Mouse (Mus musculus) left cerebral cortex, adult 8-10 months (tissue): ENCODE data around the gene Mid1. TPM values are rescaled to one million over a fixed set of nuclear protein-coding genes. Genes with fewer than 3 reads are reported as not detected.
"Not testable (repeated sequence)": the region's sequence is repeated elsewhere in the genome, so short reads cannot be mapped to it uniquely, and the experiment has no call there.

Source experiments
- DNase-seq, 2 experiments: peaks; one replicate each; pipeline ENCODE4 v3.0.0; 2022; ENCODE audit warnings: low spot score in 2 of 2
- total RNA-seq, 4 experiments: library from RNA; stranded (reverse); gene quantifications; 2 replicates each; pipeline ENCODE4 v1.2.4; 2022

Gene Mid1
- total RNA-seq, 4 experiments from 2014 or later: 5.2 to 19.8 (median 12.6) TPM

DNA sequence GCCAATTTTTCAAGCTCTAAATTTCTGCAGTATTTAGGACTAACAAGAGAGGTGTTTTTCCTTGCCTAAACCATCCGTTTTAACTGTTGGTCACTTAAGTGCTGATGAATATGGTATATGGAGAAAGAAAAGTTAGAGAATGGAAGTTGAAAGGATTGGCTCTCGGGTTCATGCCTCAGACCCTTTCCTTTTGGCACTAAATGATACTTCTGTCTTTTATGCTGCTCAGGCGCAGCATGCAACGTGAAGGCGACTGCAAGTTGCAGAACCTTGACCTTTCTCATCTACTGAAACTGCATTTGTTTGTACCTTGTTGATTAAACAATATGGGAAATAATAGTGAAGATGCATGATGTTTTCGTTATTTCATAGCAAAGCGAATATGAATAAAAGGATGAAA lies 285.5 kb downstream of the Mid1 start:
- not testable (repeated sequence) for DNase-seq

DNA sequence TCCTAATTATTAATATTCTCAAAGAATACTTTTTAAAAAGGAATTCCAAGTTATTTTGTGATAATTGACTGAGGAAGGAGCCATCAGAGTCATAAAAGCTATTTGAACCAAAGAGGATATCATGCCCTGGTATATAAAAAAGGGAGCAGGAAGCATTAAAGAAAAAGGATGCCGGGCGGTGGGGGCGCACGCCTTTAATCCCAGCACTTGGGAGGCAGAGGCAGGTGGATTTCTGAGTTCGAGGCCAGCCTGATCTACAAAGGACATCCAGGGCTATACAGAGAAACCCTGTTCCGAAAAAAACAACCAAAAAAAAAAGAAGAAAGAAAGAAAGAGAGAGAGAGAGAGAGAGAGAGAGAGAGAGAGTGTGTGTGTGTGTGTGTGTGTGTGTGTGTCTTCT lies 286.6 kb downstream of the Mid1 start:
- DNase-seq: not testable (repeated sequence)

DNA sequence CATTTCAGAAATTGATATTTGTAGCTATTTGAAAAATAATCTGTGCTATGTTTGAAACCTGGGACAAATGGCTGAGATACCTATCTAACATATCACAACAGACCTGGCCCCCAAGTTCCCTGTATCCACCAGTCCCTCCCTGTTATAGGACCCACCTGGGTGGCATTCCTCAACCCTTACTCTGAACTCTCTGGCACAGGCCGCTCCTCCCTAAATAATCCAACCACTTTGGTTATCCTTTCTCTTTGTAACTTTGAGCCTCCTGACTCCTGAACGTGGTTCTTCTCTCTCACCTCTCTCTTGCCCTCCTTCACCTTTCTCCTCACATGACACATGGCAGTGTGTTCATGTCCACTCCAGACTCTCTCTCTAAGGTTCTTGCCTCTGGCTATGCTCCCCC lies 287.1 kb downstream of the Mid1 start:
- DNase-seq: peak in 1 of 2 experiments; percentile 1

DNA sequence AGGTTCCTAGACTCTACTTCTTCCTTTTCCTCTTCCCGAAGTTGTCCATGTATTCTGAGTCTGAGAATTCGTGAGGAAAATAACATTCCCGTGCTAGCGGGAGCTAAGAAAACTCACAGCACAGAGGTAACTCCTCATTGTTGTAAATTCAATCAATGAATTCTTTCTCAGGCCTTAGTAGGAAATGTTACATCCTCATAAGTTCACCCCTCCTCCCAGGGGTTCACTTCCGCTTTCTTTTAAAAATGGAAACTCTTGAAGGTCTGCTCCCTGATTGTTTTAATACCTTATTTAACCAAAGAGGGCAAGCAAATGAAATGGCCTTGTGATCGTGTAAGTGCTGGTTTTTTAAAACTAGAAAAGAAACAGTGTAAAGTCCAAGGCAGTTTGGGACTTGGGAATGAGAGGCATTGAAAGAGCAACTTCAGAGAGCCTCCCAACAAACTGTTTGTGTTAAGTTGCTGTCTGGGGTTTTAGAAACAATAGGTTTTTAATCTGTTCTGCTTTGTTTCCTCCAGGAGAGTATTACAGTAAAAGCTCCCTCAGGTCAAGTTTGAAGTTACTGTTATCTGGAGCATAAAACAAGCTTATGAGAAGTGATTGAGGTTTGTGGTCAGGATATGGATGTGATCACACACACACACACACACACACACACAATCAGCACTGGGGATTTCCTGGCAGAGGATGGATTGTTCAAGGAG lies 287.9 kb downstream of the Mid1 start:
- peak; percentile 2 to 12 for DNase-seq

DNA sequence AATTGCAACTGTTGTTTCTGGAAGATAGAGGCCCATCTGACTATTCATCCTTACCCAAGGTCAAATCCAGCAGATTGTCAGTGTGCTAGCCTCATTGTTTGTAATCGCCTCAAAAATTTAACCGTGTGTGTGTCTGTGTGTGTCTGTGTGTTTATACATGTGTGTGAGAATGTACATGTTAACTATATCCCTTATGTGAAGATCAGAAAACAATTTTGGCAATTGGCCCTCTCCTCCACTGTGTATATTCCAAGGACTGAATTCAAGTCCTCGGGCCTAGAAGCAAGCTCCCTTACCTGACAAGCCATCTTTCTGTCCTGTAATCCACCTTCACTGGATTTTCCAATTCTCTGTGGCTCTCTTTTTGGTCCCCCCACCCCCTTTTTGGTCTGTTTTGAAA lies 288.8 kb downstream of the Mid1 start:
- peak; percentile 5 to 22 for DNase-seq

DNA sequence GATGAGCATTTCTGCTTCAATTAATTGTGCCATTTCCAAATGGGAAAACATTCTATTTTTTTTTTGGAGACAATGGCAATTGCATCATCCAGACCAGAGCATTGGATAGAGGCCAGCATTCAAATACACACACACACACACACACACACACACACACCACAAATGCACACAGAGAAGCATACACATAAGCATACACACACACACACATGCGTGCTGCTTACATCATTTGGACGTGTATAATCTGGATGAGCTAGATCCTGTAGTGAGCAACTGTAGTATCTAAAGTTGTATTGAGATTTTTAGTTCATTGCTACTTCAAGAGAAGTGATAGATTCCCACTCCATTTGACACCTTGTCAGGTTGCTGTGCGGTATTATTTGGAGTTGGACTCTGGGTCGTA lies 289.5 kb downstream of the Mid1 start:
- DNase-seq: peak; percentile 2 to 50

DNA sequence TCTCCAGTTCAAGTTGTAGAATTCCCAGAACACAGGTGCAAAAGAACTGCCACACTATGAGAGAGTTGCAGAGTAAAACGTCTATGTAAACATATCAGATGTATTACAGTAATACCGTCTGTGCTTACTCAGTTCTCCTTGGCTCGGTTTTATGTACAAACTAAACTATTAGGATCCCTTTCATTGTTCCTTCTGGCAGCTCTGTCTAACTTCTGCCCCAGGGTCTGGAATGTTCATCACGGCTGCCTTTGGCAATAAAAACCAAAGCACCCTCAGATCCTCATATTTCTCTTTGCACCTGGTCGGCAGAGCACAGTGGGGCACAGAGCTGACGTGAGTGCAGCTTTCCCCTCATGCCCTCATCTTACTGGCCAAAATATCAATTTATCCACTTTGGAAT lies 290.0 kb downstream of the Mid1 start:
- DNase-seq: peak; percentile 2 to 11

DNA sequence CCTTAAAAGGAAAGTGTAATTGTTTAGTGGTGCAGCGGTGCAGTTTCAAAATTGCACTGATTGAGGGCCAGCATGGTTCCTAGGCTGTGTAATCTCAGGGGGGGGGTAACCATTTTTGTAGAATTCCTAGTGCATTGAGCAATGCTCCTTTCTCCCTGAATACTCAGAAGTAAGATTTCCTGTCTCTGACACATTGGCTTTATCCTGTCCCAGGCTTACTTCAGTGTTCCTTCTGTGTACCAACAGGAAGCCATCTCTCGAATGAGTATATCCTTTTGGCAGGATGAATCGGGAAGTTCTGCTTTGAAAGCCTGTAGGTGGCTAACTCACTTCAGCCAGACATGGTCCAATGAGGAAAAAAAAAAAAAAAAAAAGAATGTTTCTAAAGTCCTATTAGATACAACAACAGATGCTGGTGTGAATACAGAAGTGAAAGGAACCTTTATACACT lies 290.7 kb downstream of the Mid1 start:
- peak; percentile 5 to 31 for DNase-seq

DNA sequence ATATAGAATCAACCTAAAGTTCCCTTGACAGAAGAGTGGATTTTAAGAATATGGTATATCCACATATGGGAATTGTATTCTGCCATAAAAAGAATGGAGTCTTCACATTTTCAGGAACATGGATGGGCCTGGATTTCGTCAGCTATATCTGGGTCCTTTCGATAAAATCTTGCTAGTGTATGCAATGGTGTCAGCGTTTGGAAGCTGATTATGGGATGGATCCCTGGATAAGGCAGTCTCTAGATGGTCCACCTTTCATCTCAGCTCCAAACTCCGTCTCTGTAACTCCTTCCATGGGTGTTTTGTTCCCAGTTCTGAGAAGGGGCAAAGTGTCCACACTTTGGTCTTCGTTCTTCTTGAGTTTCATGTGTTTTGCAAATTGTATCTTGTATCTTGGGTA lies 291.3 kb downstream of the Mid1 start:
- peak; percentile 2 to 14 for DNase-seq

DNA sequence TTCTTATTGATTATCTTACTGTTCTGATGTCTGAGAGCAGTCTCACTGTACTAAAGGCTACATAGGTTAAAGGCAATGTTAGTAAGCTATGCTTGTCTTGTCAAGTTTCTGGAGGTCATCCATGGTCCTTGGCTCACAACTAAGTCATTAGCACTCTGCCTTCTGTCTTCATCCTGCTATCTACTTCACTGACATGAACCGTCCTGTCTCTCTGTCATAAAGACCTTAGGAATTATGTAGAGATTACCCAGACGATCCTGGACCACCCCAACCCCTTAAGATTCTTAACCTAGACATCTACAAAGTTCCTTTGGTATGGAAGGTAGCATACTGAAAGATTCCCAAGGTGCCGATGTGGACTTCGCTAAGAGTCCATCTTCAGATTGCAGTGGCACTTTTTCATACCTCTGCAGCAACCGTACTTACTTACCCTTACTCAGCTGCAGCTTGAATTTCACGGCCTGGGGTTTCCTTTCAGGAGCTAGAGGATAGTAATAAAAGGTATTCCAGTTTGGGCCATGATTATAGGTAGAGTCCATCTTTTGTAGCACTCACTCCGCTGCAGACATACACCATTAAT lies 292.9 kb downstream of the Mid1 start:
- peak in 1 of 2 experiments; percentile 37 for DNase-seq

DNA sequence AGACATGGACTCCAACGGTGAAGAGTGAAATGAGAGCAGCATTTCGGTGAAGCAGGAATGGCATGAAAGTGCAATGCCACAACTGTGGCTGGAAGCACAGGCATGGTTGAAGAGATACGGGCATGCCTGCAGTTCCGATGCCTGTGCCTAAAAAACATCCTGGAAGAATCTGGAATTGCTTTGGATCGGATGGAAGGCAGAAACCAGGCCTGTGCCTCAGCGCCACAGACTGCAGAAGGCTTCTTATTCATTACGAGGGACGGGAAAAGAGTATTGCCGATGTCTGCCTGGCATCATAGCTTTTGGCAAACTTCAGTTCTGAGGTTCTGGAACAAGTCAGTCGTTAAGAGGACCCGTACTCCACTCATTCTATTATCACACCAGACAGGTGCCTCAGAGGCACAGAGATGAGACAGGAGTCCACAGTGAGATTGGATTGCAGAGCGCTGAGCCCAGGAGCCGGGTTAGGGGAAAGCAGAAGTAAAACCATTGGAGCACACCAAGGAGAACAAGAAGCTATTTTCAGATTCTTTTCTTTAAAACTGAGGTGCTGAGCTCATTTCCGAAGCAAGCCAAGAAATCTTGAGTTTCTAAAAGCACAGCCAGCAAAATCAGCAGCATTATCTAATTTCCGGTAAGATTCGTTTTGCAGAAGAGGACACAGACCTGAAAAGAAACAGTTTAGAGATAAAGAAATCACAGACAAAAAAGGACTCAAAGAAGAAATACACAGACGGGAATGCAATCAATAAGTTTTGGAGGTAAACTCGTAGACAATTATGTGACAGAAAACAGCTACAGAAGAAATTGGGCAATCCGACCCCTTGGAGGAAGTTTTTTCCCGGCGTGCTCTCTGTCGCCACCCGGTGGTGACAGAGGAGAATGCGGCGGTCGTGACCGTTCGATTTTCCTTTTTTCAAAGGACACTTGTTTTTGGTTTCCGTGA lies 293.7 kb downstream of the Mid1 start:
- DNase-seq: peak; percentile 69 to 90

DNA sequence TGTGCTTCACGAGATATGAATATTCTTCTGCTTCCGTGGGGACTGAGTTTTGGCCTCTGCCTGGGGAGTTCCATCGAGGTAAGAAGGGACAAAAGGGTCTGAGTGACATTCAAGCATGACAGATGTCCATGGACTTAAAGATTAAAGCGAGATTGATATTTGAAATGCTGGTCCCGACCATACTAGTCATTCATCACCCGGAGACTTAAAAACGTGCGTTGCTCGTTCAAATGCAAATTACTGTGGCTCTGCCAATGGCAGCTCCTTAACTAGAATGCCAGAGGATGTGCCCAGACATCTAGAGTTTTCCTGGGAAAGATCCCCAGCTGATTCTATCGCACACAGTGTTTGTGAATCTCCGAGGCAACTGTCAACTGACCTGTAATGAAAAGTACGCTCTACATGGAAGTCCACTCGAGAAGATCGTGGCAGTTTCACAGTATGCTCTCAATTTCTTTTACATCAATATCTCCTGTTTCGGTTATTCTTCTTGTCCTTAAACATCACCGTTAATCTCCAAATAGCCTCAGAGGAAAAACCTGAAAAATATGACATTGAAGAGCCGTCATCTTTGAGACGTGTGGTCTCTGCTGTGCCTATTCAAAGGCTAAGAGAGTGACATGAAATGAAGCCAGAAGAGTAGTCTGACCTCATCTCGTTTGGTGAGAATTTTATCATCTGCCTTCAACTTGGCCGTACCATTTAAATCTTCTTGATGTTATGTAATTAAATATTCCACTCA lies 294.6 kb downstream of the Mid1 start:
- DNase-seq: peak; percentile 64 to 70

DNA sequence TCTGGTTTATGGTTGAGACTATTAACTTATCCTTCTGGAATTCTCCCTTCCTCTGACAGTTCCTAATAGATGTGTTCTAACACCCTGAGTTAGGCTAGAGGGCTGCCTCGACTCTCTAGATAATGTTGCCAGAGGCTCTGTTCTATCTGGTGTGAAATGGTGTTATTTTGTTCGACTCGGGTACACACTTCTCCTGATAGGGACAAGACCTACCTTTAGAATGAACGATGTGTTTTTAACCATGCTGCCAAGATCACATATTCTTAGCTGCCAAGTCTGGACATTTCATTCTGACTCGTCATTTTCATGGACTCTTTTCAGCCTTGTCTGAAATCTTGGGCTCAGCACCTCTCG lies 295.2 kb downstream of the Mid1 start:
- DNase-seq: peak; percentile 28 to 39

DNA sequence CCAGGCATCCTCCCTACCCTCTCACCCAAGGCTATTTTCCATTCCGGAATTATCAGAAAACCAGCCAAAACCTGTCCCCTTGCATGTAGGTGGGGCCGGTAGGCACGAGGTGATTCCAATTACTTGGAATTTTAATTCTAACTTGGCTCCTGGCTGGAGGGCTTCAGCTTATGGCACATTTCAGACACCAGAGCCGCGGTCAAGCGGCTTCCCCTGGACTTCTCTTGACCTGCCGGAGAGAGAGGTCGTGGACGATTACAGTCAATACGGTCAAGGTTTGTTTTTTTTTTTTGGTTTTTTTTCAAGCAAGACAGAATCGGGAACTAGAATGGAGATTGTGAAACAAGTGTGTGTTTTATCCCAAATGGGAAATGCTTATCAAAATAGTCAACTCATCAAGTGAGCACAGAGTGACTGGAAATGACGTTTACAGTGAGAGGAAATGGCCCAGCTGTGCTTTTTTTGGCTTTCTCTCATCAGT lies 295.9 kb downstream of the Mid1 start:
- DNase-seq: peak; percentile 31 to 41

DNA sequence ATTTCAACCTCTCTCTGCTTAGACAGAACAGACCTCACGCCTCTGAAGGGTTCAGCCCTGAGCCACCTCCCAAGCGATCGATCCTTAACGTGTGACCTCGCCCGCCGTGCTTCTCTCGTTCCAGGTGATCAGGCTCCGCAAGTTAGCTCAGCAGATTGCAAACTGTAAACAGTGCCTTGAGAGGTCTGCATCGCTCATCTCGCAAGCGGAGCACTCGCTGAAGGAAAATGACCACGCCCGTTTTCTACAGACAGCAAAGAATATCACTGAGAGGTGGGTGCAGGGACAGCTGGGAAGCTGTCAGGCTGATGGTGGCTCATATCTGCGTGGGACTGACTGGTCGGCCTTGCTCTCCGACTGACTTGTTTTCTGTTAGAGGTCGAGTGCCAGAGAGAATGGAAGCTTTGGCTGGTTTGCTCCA lies 296.8 kb downstream of the Mid1 start:
- peak; percentile 51 to 80 for DNase-seq

DNA sequence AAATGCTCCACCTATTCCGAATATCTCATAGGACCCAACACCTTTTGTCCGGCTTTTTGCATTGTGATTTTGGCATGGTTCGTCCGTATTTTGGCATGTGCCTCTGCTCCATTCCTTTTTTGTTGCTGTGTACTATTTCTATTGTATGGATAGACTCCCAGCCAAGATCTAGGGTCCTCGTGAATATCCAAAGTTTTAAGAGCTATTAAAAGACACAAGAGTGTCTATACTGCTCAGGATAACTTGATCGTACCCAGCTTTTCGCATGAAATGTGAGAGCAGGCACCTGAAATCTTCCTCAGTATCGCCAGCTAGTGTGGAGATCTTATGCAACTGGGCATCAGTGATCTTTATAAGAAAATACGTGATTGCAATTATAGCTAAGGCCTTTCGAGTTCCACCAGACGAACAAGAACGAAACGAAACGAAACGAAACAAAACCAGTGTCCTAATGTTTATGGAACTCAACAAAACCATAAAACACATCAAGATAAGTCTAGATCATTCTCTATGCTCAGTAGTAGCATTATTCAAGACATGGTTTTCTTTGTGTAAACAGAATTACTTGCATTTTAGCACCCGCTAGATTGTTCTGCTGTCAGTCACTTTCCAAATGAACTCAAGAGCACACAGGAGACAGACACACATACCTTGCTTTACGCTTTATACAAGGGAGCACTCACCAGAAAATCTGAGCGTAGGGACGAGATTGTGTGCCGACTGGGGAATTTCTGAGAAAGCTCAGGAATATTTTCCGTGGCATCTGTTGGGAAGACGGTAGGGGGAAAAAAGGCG lies 297.8 kb downstream of the Mid1 start:
- DNase-seq: peak; percentile 6 to 33

DNA sequence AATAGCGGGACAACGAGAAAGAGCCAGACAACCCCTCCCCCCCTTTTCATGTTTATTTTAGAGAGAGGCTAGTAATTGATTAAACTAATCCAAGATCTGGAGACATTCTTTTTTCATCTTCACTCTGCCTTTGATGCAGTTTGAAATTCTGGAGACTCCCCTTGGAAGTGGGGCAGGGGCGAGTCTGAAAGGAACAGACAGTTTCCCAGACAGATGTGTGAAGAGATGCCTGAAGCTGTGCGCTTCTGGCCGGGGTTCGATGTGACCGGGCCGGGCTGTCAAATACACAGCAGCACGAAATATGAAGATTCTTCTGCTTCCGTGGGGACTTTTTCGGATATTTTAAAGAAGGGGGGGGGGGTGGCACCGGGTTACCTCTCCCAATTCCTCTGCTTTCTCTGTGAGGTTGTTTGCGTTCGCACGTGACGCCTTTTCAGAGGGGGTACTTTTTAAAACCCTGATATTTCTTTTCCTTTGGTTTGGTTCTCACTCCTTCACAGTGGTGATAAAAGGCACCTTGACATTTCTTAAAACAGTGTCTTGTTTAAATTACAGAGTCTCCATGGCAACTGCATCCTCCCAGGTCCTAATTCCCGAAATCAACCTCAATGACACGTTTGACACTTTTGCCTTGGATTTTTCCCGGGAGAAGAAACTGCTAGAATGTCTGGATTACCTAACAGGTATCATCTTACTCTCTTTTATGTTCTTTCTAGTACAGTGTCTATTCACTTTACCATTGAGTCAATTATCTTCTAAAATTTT lies 298.6 kb downstream of the Mid1 start:
- DNase-seq: peak; percentile 32 to 53

DNA sequence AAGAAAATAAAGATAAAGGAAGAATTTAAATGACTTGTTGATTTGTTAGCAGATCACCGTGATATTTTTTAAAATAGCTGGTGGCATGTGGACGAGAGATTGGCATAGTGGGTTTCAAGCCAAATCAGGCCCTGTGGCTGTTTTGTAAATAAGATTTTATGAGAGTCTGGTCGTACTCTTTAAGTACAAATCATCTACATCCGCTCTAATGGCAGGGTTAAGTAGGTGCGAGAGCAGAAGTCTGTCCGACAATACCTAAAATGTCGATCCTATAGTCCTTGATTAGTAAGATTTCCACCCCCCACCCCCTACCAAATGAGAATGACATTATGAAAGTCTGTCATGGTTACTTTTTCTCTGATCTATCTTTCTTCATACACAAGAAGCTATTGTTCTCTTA lies 299.3 kb downstream of the Mid1 start:
- DNase-seq: peak in 1 of 2 experiments; percentile 3

DNA sequence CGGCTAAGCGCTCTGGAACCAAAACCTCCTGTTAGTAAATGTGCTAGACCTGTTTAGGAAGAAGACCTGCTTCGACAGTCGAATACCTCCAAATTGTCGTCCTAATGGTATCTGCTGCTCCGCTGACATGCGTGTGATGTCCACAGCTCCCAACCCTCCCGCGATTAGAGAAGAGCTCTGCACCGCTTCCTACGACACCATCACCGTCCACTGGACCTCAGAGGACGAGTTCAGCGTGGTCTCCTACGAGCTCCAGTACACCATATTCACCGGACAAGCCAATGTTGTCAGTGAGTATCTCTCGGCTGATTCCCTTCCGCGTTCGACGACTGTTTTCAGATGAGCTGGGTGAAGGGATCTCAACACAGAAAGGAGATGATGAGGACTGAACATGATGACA lies 299.9 kb downstream of the Mid1 start:
- DNase-seq: peak; percentile 29 to 70

DNA sequence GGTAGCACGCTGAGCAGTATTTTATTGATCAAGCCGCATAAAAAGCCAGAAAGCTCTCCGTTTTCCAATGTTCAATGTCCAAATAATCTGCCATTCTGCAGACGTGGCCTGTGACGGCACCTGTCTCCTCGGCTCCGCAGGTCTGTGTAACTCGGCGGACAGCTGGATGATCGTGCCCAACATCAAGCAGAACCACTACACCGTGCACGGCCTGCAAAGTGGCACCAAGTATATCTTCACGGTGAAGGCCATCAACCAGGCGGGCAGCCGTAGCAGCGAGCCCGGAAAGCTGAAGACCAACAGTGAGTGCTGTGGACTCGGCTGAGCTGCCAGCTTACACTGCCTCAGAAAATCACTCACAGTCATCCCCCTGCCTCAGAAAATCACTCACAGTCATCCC lies 300.8 kb downstream of the Mid1 start:
- peak; percentile 57 to 82 for DNase-seq
